Mouse (Mus musculus) CH12.LX (cell line): ENCODE results near the gene Sipa1l3.

Source experiments
- CTCF ChIP-seq, 2 experiments: IDR thresholded peaks in 1 of 2; conservative IDR thresholded peaks in 1 of 2; 2 replicates each; pipeline ENCODE4 v1.5.1; 2011 to 2012; ENCODE audit warnings: low read depth in 2 of 2, low read length in 2 of 2, improper control_type of control experiment in 1 of 2, inconsistent platforms in 1 of 2, mild to moderate bottlenecking in 1 of 2, moderate library complexity in 1 of 2
- EP300 ChIP-seq: IDR thresholded peaks from 2 replicates; pipeline ENCODE4 v1.6.1; 2011; ENCODE audit warnings: low read length, improper control_type of control experiment
- IRF4 ChIP-seq: IDR thresholded peaks from 2 replicates; pipeline ENCODE4 v1.6.1; 2014; ENCODE audit warnings: low read depth, mild to moderate bottlenecking, inconsistent platforms, low read length, improper control_type of control experiment
- NRF1 ChIP-seq: IDR thresholded peaks from 2 replicates; pipeline ENCODE4 v1.6.1; 2014; ENCODE audit warnings: low read depth, mild to moderate bottlenecking, inconsistent platforms, low read length, improper control_type of control experiment, moderate library complexity
- POLR2A ChIP-seq: IDR thresholded peaks from 2 replicates; pipeline ENCODE4 v1.6.1; 2011; ENCODE audit warnings: low read depth, mild to moderate bottlenecking, improper control_type of control experiment, low read length
- RCOR1 ChIP-seq: conservative IDR thresholded peaks from 2 replicates; pipeline ENCODE4 v1.6.1; 2012; ENCODE audit warnings: low read depth, mild to moderate bottlenecking, inconsistent platforms, low read length, improper control_type of control experiment
- ZMIZ1 ChIP-seq: IDR thresholded peaks from 2 replicates; pipeline ENCODE4 v1.6.1; 2012; ENCODE audit warnings: low read depth, mild to moderate bottlenecking, inconsistent platforms, low read length, improper control_type of control experiment

DNA sequence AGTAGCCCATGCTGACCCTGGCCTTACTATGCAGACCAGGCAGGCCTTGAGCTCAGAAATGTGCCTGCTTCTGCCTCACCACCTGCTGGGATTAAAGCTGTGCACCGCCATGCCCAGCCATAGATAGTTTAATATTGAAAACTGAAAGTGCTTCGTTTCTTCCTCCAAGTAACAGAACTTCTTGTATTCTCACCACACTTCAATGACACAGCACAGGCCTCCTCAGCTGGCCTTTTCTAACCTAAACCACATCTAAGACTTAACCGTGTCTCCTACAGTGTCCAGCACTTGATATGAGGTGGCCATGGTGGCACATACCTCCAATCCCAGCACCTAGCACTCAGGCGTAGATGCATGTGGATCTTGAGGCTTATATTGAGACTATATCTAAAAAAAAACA, 248.0 kb downstream of the Sipa1l3 start:
- TF ChIP-seq POLR2A: no peak
- no peak for TF ChIP-seq CTCF (conservative IDR thresholded peaks at IDR 0.05 in 1 of 2, IDR thresholded peaks at IDR 0.05 in 1 of 2; ENCODE audit: low read depth in 2 of 2, low read length in 2 of 2)
- TF ChIP-seq NRF1: no peak
- TF ChIP-seq RCOR1: no peak
- no peak for TF ChIP-seq IRF4
- no peak for TF ChIP-seq ZMIZ1
- TF ChIP-seq EP300: no peak
